Mouse (Mus musculus) liver, embryonic 11.5 days (tissue): ENCODE data around the gene Mrpl45. TPM values are rescaled to one million over a fixed set of nuclear protein-coding genes. Genes with fewer than 3 reads are reported as not detected.
"Not testable (repeated sequence)": the region's sequence is repeated elsewhere in the genome, so short reads cannot be mapped to it uniquely, and the experiment has no call there.

ENCODE experiments used
- ATAC-seq: fragments of 200-750 bp; cut with Nextera tagmentation; replicated peaks from 2 replicates; pipeline ENCODE4 v1.8.0; 2017; ENCODE audit warnings: moderate number of reproducible peaks, mild to moderate bottlenecking, moderate TSS enrichment, moderate library complexity; ENCODE audit not compliant: low FRiP score
- DNase-seq: peaks from one replicate; pipeline ENCODE4 v3.0.0-alpha.2; 2017; ENCODE audit warnings: low spot score
- H3K27ac ChIP-seq: fragments of 300-500 bp; sonication (generic); 2 replicates; pipeline ENCODE4 v1.5.1; 2014; ENCODE audit warnings: mild to moderate bottlenecking, low read depth, low read length, control low read depth
- H3K27me3 ChIP-seq: fragments of 300-500 bp; sonication (generic); replicated peaks from 2 replicates; pipeline ENCODE4 v1.6.1; 2014; ENCODE audit warnings: low read length, mixed read lengths; ENCODE audit not compliant: control insufficient read depth, insufficient read depth
- H3K36me3 ChIP-seq: fragments of 300-500 bp; sonication (generic); 2 replicates; pipeline ENCODE4 v1.6.1; 2014; ENCODE audit warnings: mild to moderate bottlenecking, low read length, moderate library complexity, mixed read lengths; ENCODE audit not compliant: control insufficient read depth, insufficient read depth
- H3K4me1 ChIP-seq: fragments of 300-500 bp; sonication (generic); replicated peaks from 2 replicates; pipeline ENCODE4 v1.6.1; 2014; ENCODE audit warnings: low read length, mixed read lengths; ENCODE audit not compliant: control insufficient read depth, insufficient read depth
- H3K4me2 ChIP-seq: fragments of 300-500 bp; sonication (generic); 2 replicates; pipeline ENCODE4 v1.6.1; 2014; ENCODE audit warnings: mild to moderate bottlenecking, control low read depth, moderate library complexity
- H3K4me3 ChIP-seq: fragments of 300-500 bp; sonication (generic); 2 replicates; pipeline ENCODE4 v1.5.1; 2014; ENCODE audit warnings: low read depth, low read length, control low read depth
- H3K9ac ChIP-seq: fragments of 300-500 bp; sonication (generic); 2 replicates; pipeline ENCODE4 v1.6.1; 2014; ENCODE audit warnings: low read depth, low read length, control low read depth
- H3K9me3 ChIP-seq: fragments of 300-500 bp; sonication (generic); 2 replicates; pipeline ENCODE4 v1.6.1; 2016; ENCODE audit warnings: low read length, inconsistent platforms, mixed read lengths; ENCODE audit not compliant: control insufficient read depth
- WGBS: fragments of 180-500 bp; shearing (Covaris S2); extraction: QIAGEN DNeasy Blood & Tissue Kit; methylation state at CpG from one replicate; pipeline ENCODE4 v1.1.7; 2014; 5-methylcytosine and 5-hydroxymethylcytosine counted together
- polyA plus RNA-seq: library from polyadenylated mRNA; unstranded; fragments of >200 nt; fragmentation: Nextera tagmentation; extraction: Ambion mirVana; gene quantifications from 2 replicates; pipeline ENCODE4 v1.2.1, GENCODE M21; 2014

The Mrpl45 gene
- polyA plus RNA-seq, 1 experiment from 2014 or later, result 62.4 TPM

DNA sequence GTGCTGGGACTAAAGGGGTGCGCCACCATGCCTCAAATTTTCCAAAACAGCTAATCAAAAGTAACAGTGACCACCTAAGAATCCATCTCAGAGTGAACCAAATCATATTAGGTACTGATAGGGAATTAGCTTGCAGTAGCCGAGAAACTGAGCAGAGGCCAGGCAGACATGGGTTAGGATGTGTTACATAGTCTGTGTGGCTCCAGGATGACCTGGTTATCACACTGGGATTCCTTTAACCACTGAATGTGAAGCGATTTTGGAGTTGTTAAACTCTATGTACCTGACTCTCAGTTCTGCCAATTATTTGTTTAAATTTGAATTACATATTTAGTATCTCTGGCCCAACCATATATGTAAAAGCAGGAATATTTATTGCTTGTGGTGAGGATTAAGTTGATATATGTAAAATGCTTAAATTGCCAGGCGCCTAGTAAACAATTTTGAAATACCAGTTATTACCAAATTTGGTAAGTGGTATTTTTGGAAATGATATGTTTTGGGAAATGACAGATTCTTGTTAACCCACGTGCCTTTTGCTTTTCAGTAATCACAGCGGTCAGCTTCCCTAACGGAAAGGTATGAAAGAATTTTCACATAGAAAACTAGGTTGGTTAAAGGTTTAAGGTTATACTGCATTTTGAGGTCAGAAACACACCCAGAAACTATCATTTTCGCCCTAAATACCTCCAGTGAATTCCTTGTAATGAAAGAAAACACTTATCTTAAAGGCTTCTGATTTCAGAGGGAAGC is 589 bp upstream of the Mrpl45 start:
- Histone ChIP-seq H3K4me1 (peaks cover 20% of the 10 kb centered on the region), H3K4me2 (peak overlapping the region; percentile 72), H3K9ac (peak overlapping the region; percentile 48; the same call in 1 of the 2 replicates), H3K9me3 (no peaks in the 10 kb centered on the region), H3K4me3 (peak overlapping the region; percentile 66), H3K27me3 (peaks cover 4% of the 10 kb centered on the region; the same call in 1 of the 2 replicates), H3K36me3 (no peaks in the 10 kb centered on the region), H3K27ac (peak overlapping the region; percentile 58; the same call in 1 of the 2 replicates)
- WGBS, result 45% methylated on average over 8 of the region's 8 CpGs
- ATAC-seq (no peak), DNase-seq (no peak)

GRCm38 (mm10) chr11:97321197-97321596 is 5.7 kb downstream of the Mrpl45 start:
- H3K4me1 ChIP-seq, result peaks cover 7% of the 10 kb centered on the region
- DNase-seq, result no peak
- no peak overlapping the region for H3K9ac ChIP-seq
- H3K27me3 ChIP-seq, result no peaks in the 10 kb centered on the region
- WGBS, result 93% methylated on average over 8 of the region's 8 CpGs
- H3K36me3 ChIP-seq, result peaks cover 23% of the 10 kb centered on the region
- H3K4me2 ChIP-seq, result no peak overlapping the region
- no peak overlapping the region for H3K4me3 ChIP-seq
- no peaks in the 10 kb centered on the region for H3K9me3 ChIP-seq
- no peak for ATAC-seq
- H3K27ac ChIP-seq, result no peak overlapping the region

- not testable (repeated sequence) for H3K4me1 ChIP-seq, H3K9me3 ChIP-seq, DNase-seq, H3K4me2 ChIP-seq, H3K27ac ChIP-seq, H3K4me3 ChIP-seq, H3K27me3 ChIP-seq, ATAC-seq, H3K9ac ChIP-seq
- H3K36me3 ChIP-seq, result peaks cover 31% of the 10 kb centered on the region
- 83% methylated on average over 8 of the region's 8 CpGs for WGBS
These were observed 6.5 kb downstream of the Mrpl45 start for GRCm38 (mm10) chr11:97321894-97322600.

GRCm38 (mm10) chr11:97325224-97325623 is 9.7 kb downstream of the Mrpl45 start:
- H3K27ac ChIP-seq, result no peak overlapping the region
- no peak for ATAC-seq
- H3K4me3 ChIP-seq, result no peak overlapping the region
- no peak overlapping the region for H3K9ac ChIP-seq
- no peaks in the 10 kb centered on the region for H3K9me3 ChIP-seq
- H3K27me3 ChIP-seq, result no peaks in the 10 kb centered on the region
- DNase-seq, result no peak
- peaks cover 45% of the 10 kb centered on the region for H3K36me3 ChIP-seq
- no peak overlapping the region for H3K4me2 ChIP-seq
- 60% methylated on average over 1 of the region's 1 CpGs for WGBS
- no peaks in the 10 kb centered on the region for H3K4me1 ChIP-seq

DNA sequence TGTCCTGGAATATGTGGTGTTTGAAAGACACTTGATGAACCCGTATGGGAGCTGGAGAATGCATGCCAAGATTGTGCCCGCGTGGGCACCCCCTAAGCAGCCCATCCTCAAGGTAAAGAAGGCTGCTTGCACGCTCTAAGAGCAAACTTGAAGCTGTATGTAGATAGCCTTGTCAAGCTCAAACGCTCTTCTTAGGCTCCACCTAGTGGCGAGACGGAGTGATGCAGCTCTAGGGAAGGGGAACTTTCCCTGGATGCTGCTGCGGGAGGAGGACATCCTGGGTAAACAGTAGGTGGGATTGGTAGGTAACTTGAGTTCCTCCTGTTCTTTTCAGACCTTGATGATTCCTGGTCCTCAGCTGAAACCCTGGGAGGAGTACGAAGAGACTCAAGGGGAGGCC is 12.6 kb downstream of the Mrpl45 start:
- Histone ChIP-seq H3K9me3 (no peaks in the 10 kb centered on the region), H3K9ac (no peak overlapping the region), H3K4me2 (no peak overlapping the region), H3K36me3 (peaks cover 43% of the 10 kb centered on the region), H3K4me1 (0 out of 2 replicates have a peak, but pooled peaks cover 3% of the 10 kb centered on the region), H3K4me3 (no peak overlapping the region), H3K27ac (no peak overlapping the region), H3K27me3 (no peaks in the 10 kb centered on the region)
- DNase-seq, result no peak
- no peak for ATAC-seq
- 29% methylated on average over 9 of the region's 9 CpGs for WGBS

DNA sequence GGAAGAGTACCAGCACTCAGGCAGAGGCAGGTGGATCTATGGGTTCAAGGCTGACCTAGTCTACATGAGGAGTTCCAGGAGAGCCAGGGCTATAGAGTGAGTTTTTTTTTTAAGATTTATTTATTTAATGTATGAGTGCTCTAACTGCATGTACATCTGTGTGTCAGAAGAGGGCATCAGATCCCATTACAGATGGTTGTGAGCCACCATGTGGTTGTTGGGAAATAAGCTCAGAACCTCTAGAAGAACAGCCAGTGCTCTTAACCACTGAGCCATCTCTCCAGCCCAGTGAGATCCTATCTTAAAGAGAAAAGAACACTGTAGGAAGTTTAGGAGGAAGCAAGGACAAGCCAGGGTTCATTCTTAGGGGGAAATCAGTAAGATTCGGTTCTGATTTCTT is 14.8 kb downstream of the Mrpl45 start:
- 95% methylated on average over 1 of the region's 1 CpGs for WGBS
- Histone ChIP-seq H3K4me2 (no peak overlapping the region), H3K9ac (no peak overlapping the region), H3K4me3 (no peak overlapping the region), H3K36me3 (peaks cover 30% of the 10 kb centered on the region; the same call in 1 of the 2 replicates), H3K27ac (no peak overlapping the region), H3K4me1 (0 out of 2 replicates have a peak, but pooled peaks cover 3% of the 10 kb centered on the region), H3K27me3 (peaks cover 6% of the 10 kb centered on the region; the same call in 1 of the 2 replicates), H3K9me3 (no peaks in the 10 kb centered on the region)
- DNase-seq, result no peak
- ATAC-seq, result no peak

DNA sequence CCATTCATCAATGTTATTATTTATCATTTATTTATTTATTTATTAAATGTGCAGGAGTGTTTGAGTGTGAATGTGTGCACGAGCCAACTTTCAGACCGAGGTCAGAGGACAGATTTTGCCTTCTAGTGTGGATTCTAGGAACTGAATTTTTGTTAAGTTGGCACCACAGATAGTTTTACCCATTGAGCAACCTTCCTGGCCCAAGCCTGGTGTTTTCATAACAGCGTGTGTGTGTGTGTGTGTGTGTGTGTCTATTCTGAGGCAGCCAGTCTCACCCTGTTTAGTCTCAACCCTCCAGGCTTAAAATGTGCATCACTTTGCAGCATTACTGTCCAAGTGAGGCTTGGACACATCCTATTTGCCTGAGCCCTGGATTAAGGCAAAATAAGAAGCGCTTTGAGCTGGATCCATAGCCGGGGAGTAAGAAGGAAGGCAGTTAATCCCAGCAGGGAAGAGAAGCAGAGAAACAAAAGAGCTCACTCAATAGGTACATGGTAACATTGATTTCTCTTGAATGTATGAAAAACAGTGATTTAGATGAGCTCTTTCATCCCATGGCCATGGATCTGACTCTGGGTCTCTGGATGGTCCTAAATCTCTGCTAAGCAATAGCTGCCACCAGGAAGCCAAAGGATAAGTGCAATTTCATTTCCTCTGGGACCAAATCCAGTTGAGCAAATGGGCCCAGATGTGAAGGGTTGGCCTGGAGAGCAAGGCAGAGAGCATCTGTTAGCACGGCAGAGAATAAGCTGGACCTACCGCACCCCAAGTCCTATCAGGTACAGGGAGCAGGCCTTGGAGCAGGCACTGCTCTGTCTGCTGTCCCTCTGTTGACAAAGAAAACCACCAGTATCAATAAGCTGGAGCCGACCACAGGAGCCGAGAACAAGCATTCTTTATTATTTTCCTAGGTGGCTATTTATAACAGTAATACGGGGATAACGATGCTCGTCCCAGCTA is 16.0 kb downstream of the Mrpl45 start:
- no peak overlapping the region for H3K27ac ChIP-seq
- 0 out of 2 replicates have a peak, but pooled peaks cover 3% of the 10 kb centered on the region for H3K4me1 ChIP-seq
- no peak overlapping the region for H3K4me3 ChIP-seq
- H3K4me2 ChIP-seq, result no peak overlapping the region
- DNase-seq, result no peak
- peaks cover 20% of the 10 kb centered on the region; the same call in 1 of the 2 replicates for H3K36me3 ChIP-seq
- ATAC-seq, result no peak
- 88% methylated on average over 12 of the region's 12 CpGs for WGBS
- H3K9me3 ChIP-seq, result no peaks in the 10 kb centered on the region
- H3K27me3 ChIP-seq, result peaks cover 16% of the 10 kb centered on the region
- H3K9ac ChIP-seq, result no peak overlapping the region

- Histone ChIP-seq H3K27ac (no peak overlapping the region), H3K36me3 (peaks cover 7% of the 10 kb centered on the region; the same call in 1 of the 2 replicates), H3K27me3 (peaks cover 32% of the 10 kb centered on the region), H3K9me3 (no peaks in the 10 kb centered on the region), H3K4me2 (no peak overlapping the region), H3K4me1 (0 out of 2 replicates have a peak, but pooled peaks cover 3% of the 10 kb centered on the region), H3K4me3 (no peak overlapping the region), H3K9ac (no peak overlapping the region)
- 47% methylated on average over 9 of the region's 9 CpGs for WGBS
- DNase-seq, result no peak
- no peak for ATAC-seq
These were observed 17.5 kb downstream of the Mrpl45 start for GRCm38 (mm10) chr11:97333044-97333443.
